Mouse (Mus musculus) embryonic facial prominence, embryonic 10.5 days (tissue): Measurements from ENCODE around the gene Chac1. TPM values are rescaled to one million over a fixed set of nuclear protein-coding genes. Genes with fewer than 3 reads are reported as not detected.
A peak's percentile ranks its signal among the peaks of the same experiment; 100 is the strongest.

Experiments used
- DNase-seq: peaks from one replicate; pipeline ENCODE4 v3.0.0-alpha.2; 2017; ENCODE audit warnings: low spot score
- H3K27ac ChIP-seq: fragments of 300-500 bp; sonication (generic); replicated peaks from 2 replicates; pipeline ENCODE4 v1.5.1; 2016; ENCODE audit warnings: mild to moderate bottlenecking
- H3K27me3 ChIP-seq: fragments of 300-500 bp; sonication (generic); replicated peaks from 2 replicates; pipeline ENCODE4 v1.6.1; 2016; ENCODE audit warnings: low read depth, mild to moderate bottlenecking; ENCODE audit not compliant: poor library complexity, severe bottlenecking
- H3K36me3 ChIP-seq: fragments of 300-500 bp; sonication (generic); replicated peaks from 2 replicates; pipeline ENCODE4 v1.6.1; 2016; ENCODE audit warnings: mild to moderate bottlenecking, moderate library complexity
- H3K4me1 ChIP-seq: fragments of 300-500 bp; sonication (generic); 2 replicates; pipeline ENCODE4 v1.6.1; 2016
- H3K4me3 ChIP-seq: fragments of 300-500 bp; sonication (generic); 2 replicates; pipeline ENCODE4 v1.5.1; 2016; ENCODE audit warnings: mild to moderate bottlenecking, moderate library complexity
- H3K9me3 ChIP-seq: fragments of 300-500 bp; sonication (generic); 2 replicates; pipeline ENCODE4 v1.6.1; 2016; ENCODE audit warnings: mild to moderate bottlenecking
- WGBS: fragments of 180-500 bp; shearing (Covaris S2); methylation state at CpG from one replicate; pipeline ENCODE4 v1.1.7; 2016; 5-methylcytosine and 5-hydroxymethylcytosine counted together
- polyA plus RNA-seq: library from polyadenylated mRNA; unstranded; fragments of >200 nt; fragmentation: Nextera tagmentation; extraction: Ambion mirVana; gene quantifications from 2 replicates; pipeline ENCODE4 v1.2.1, GENCODE M21; 2016

Gene Chac1
- 0.90 and 1.1 TPM in 2 replicates for polyA plus RNA-seq

DNA sequence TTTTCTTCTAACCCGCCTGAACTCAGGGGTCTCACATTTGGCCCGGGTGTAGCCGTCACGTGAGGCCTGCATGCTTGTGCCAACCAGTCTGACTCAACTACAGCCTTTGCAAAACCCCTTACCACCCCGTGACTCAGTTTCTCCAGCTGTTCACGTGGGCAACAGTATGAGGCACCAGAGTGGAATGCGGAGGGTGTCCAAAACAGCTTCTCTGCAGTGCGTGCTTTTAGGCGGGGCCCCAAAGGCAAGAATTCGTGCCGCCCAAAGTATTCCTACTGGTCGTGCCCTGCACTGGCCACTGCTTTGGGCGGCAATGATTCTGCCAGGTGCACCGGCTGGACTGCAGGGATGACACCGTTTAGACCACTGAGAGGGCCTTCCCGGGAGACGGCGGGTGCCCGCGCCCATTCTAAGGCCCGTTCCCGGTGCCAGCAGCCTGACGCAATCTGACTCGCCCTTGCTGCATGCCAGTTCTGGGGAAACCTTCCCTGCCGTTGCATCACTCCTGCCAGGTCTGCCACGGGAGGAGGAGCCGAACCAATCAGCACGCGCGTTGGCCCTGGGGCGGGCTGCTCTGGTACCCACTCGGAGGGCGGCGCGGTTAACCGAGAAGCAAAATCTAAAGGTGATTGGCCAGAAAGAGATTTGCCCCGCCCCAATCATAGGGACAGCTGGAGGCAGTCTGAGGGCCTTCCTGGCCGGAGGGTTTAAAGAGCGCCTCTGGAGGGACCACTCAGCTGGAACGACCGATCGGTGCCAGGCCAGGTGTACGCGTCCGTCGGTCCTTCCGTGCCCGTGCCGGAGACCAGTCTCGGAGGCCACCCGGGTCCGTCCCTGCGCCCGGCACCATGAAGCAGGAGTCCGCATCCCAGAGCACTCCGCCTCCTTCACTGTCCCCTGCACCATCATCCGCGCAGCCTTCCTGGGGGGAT is at the start of gene Chac1:
Gene Chac1, plus strand, starts transcription at position 675 of the 932 bp plus-strand sequence.
- peak; percentile 89 for DNase-seq
- peak within 1 kb of the TSS; percentile 57 for H3K27ac ChIP-seq
- no peaks in the 10 kb centered on the region for H3K9me3 ChIP-seq
- H3K4me1 ChIP-seq: peaks cover 14% of the 10 kb centered on the region
- 4% methylated on average over 58 of the region's 58 CpGs for WGBS
- H3K4me3 ChIP-seq: peak within 1 kb of the TSS; percentile 72
- H3K27me3 ChIP-seq: peaks cover 49% of the 10 kb centered on the region
- H3K36me3 ChIP-seq: no peaks in the 10 kb centered on the region

- 76% methylated on average over 6 of the region's 6 CpGs for WGBS
- no peak for DNase-seq
- no peaks in the 10 kb centered on the region for H3K27me3 ChIP-seq
- 0 out of 2 replicates have a peak overlapping the region, but pooled peaks have one; percentile 35 for H3K27ac ChIP-seq
- no peak overlapping the region for H3K4me3 ChIP-seq
- peaks cover 29% of the 10 kb centered on the region for H3K36me3 ChIP-seq
- H3K9me3 ChIP-seq: no peaks in the 10 kb centered on the region
- peaks cover 57% of the 10 kb centered on the region for H3K4me1 ChIP-seq
Observed at GRCm38 (mm10) chr2:119302876-119303275, 48.2 kb upstream of the Chac1 start.

GRCm38 (mm10) chr2:119304391-119304790 is 46.6 kb upstream of the Chac1 start:
- peak overlapping the region; percentile 55 for H3K27ac ChIP-seq

DNA sequence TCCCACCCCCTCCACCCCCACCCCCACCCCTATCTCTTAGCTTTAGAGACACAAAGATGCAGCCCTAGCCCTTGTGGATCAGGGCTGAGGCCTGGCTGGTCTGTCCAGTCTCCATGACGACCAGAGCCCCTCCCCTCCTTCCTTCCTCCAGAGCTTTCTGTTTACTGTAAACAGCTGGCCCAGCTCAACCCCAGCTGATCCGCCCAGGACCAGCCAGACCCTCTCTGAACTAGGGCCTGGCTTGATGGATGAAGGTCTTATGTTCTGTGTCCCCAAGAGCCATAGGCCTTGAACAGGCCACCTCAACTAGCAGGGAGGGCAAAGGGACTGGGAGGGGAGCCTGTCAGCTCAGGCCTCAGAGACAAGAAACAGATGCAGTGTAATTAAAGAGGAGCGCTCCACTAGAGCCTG is 46.2 kb upstream of the Chac1 start:
- WGBS: 15% methylated on average over 3 of the region's 3 CpGs
- Histone ChIP-seq H3K4me1 (peaks cover 55% of the 10 kb centered on the region), H3K9me3 (no peaks in the 10 kb centered on the region), H3K4me3 (no peak overlapping the region), H3K27me3 (no peaks in the 10 kb centered on the region), H3K36me3 (peaks cover 10% of the 10 kb centered on the region), H3K27ac (peak overlapping the region; percentile 55)
- peak; percentile 75 for DNase-seq

More at GRCm38 (mm10) chr2:119304391-119304790, 46.6 kb upstream of the Chac1 start:
- no peaks in the 10 kb centered on the region for H3K27me3 ChIP-seq
- peaks cover 57% of the 10 kb centered on the region for H3K4me1 ChIP-seq
- H3K4me3 ChIP-seq: no peak overlapping the region
- no peak for DNase-seq
- H3K9me3 ChIP-seq: no peaks in the 10 kb centered on the region
- peaks cover 14% of the 10 kb centered on the region for H3K36me3 ChIP-seq
- 50% methylated on average over 3 of the region's 3 CpGs for WGBS

GRCm38 (mm10) chr2:119311544-119311943 is 39.5 kb upstream of the Chac1 start:
- Histone ChIP-seq H3K4me1 (peaks cover 48% of the 10 kb centered on the region), H3K4me3 (no peak overlapping the region), H3K9me3 (peaks cover 3% of the 10 kb centered on the region; the same call in 1 of the 2 replicates), H3K27ac (peak overlapping the region; percentile 55), H3K27me3 (peaks cover 42% of the 10 kb centered on the region), H3K36me3 (no peaks in the 10 kb centered on the region)
- no peak for DNase-seq
- WGBS: 40% methylated on average over 12 of the region's 12 CpGs

- Histone ChIP-seq H3K36me3 (no peaks in the 10 kb centered on the region), H3K27me3 (peaks cover 51% of the 10 kb centered on the region), H3K27ac (peak overlapping the region; percentile 55; the same call in 1 of the 2 replicates), H3K9me3 (peaks cover 3% of the 10 kb centered on the region; the same call in 1 of the 2 replicates), H3K4me3 (no peak overlapping the region), H3K4me1 (peaks cover 48% of the 10 kb centered on the region)
- DNase-seq: no peak
- WGBS: 50% methylated on average over 2 of the region's 2 CpGs
Observed at GRCm38 (mm10) chr2:119312380-119312958, 38.6 kb upstream of the Chac1 start.

DNA sequence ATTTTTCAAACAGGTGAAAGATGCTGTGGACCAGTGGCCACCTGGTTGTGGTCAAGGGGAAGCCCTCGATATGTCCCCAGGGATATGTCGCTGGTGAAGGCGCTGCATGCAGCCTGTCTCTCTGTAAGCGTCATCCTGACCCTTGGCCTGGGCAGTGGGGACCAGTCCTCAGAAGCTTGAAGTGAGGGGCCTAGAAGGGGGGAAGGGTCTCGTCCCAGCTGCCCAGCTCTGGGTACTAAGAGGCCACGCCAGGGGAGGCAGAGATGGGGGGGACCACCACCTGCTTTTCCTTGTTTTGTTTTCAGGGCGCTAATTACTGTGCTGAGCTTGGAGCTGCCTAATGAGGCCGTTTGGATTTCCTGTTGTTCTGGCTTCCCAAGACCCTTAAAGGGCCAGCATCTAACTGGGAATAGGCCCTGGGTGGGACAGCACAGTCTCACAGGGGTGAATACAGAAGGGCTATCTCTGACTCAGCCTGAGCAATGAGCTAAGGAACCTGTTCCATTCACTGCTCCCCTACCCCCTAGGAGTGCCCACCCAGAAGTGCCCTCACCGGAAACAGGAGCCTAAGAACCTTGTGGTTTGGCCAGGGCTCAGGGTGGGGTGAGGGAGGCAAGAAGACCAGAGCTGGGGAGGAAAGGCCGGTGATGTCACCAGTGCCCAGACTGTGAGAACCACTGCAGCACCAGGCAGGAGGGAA is 37.1 kb upstream of the Chac1 start:
- Histone ChIP-seq H3K27ac (0 out of 2 replicates have a peak overlapping the region, but pooled peaks have one; percentile 36), H3K4me3 (no peak overlapping the region; the same call in 1 of the 2 replicates), H3K36me3 (no peaks in the 10 kb centered on the region), H3K4me1 (peaks cover 53% of the 10 kb centered on the region), H3K9me3 (peaks cover 3% of the 10 kb centered on the region; the same call in 1 of the 2 replicates), H3K27me3 (peaks cover 66% of the 10 kb centered on the region)
- 20% methylated on average over 10 of the region's 10 CpGs for WGBS
- DNase-seq: no peak

GRCm38 (mm10) chr2:119314742-119315310 is 36.2 kb upstream of the Chac1 start:
- 67% methylated on average over 12 of the region's 12 CpGs for WGBS
- Histone ChIP-seq H3K4me3 (no peak overlapping the region), H3K27me3 (peaks cover 75% of the 10 kb centered on the region), H3K36me3 (no peaks in the 10 kb centered on the region), H3K4me1 (peaks cover 53% of the 10 kb centered on the region), H3K27ac (no peak overlapping the region; the same call in 1 of the 2 replicates), H3K9me3 (peaks cover 3% of the 10 kb centered on the region; the same call in 1 of the 2 replicates)
- DNase-seq: no peak

- H3K27me3 ChIP-seq: peaks cover 95% of the 10 kb centered on the region
- no peak overlapping the region for H3K27ac ChIP-seq
- no peak for DNase-seq
- no peak overlapping the region for H3K4me3 ChIP-seq
- peaks cover 3% of the 10 kb centered on the region; the same call in 1 of the 2 replicates for H3K9me3 ChIP-seq
- WGBS: 67% methylated on average over 3 of the region's 3 CpGs
- H3K4me1 ChIP-seq: peaks cover 46% of the 10 kb centered on the region
- no peaks in the 10 kb centered on the region for H3K36me3 ChIP-seq
Observed at GRCm38 (mm10) chr2:119318043-119318710, 32.9 kb upstream of the Chac1 start.

DNA sequence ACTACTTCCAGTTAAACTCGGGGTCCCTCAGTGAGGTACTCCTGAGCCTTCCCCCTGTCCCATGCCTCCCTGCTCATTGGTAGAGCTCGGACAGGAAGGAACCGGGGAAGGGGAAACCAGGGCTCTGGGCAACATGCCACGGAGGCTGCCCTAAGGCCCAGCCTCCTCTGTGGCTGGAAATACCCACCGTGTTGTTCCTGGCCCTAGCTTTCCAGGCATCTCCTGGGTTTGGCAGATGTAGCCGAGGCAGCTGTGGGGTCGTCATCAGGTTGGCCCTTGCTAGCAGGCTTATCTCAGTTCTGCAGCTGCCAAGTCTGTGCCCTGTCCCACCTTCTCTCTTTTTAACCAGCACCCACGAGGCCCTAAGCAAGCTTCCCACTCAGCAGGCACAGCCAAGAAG is 30.5 kb upstream of the Chac1 start:
- no peak for DNase-seq
- peaks cover 3% of the 10 kb centered on the region; the same call in 1 of the 2 replicates for H3K9me3 ChIP-seq
- no peak overlapping the region for H3K27ac ChIP-seq
- H3K27me3 ChIP-seq: peaks cover 98% of the 10 kb centered on the region
- H3K36me3 ChIP-seq: no peaks in the 10 kb centered on the region
- 69% methylated on average over 8 of the region's 8 CpGs for WGBS
- peaks cover 48% of the 10 kb centered on the region for H3K4me1 ChIP-seq
- H3K4me3 ChIP-seq: no peak overlapping the region

GRCm38 (mm10) chr2:119321771-119322586 is 29.1 kb upstream of the Chac1 start:
- Histone ChIP-seq H3K9me3 (no peaks in the 10 kb centered on the region), H3K36me3 (no peaks in the 10 kb centered on the region), H3K27me3 (peaks cover 100% of the 10 kb centered on the region), H3K4me1 (peaks cover 62% of the 10 kb centered on the region), H3K4me3 (peak overlapping the region; percentile 53), H3K27ac (peak overlapping the region; percentile 71)
- 2% methylated on average over 48 of the region's 48 CpGs for WGBS
- peak; percentile 68 for DNase-seq
